Mouse (Mus musculus) lung, postnatal 25 days (tissue): ENCODE data around the gene Nkain1.

Source experiments
- DNase-seq: peaks from one replicate; pipeline ENCODE4 v3.0.0; 2022; ENCODE audit warnings: low spot score

The Nkain1 gene

GRCm38 (mm10) chr4:130550511-130550910 lies 23.5 kb downstream of the Nkain1 start:
- no peak for DNase-seq

GRCm38 (mm10) chr4:130549189-130549588 lies 24.8 kb downstream of the Nkain1 start:
- DNase-seq: no peak

DNA sequence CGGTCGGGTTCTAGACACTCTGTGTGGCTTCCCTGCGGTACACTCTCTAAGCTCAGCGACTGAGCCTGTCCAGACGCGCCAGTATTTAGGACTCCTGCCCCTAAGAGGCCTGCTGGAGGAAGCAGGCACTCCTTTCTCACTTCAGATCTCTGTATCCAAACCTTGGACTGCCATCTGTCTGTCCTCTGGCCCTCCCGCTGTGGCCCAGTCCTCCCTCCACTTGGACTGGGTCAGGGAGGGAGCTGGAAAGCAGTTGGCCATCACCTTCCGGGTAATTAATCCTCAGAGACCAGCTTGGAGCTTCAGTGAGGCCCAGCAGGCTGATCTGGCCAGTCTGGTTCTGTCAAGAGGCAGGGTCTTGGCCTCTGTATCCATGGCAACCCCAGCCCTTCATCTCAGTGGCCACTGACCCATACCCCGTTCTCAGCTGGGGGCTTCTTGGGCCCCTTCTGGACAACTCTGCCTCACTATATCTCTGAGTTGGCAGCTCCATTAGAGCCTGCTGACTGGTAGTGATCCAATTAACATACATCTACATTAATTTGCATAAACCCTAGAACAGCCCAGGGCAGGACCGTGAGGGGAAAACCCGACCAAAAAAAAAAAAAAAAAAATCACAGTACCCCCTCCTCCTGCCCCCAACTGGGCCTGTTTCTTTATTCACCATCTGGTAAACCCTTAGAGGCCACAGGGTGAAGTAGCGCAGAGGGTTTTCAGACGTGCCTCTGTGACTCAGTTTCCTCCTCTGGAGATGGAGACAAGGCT lies 27.0 kb downstream of the Nkain1 start:
- DNase-seq: no peak

GRCm38 (mm10) chr4:130544392-130544791 lies 29.6 kb downstream of the Nkain1 start:
- DNase-seq: no peak

DNA sequence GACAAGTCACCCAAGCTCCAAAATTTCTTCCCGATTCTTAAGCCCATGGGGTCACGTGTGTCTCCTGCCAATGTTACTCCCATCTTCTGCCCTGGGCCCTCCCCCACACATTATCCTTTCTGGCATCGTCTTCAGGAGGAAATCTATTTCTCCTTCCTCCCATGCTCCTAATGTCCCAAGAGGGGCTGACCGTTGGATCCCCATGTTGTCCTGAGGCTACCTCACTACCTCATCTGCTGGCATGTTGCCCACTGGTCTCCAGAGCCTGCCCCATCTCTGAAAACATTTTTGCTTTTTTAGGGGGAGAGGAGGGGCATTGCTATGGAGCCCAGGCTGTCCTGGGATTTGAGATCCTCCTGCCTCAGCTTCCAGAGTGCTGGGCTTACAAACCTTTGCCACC lies 30.9 kb downstream of the Nkain1 start:
- no peak for DNase-seq

GRCm38 (mm10) chr4:130540831-130541230 lies 33.1 kb downstream of the Nkain1 start:
- DNase-seq: no peak

DNA sequence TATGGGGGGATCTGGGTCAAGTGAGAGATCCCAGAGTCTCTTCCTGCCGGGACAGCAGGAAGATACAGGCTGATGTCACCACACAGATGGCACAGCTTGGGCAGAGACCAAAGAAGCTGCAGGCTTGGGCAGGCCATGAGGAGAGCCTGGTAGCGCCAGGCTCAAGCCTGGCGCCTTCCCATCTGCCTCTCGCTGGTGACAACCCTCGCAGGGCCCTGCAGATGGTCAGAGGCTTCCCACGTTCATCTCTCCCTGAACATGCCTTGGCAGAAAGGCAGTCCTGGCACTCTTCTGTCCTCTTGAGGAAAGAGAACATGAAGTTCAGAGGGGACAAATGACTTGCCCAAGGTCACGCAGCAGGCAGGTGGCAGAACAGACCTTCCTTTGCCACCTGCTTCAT lies 34.3 kb downstream of the Nkain1 start:
- DNase-seq: no peak

DNA sequence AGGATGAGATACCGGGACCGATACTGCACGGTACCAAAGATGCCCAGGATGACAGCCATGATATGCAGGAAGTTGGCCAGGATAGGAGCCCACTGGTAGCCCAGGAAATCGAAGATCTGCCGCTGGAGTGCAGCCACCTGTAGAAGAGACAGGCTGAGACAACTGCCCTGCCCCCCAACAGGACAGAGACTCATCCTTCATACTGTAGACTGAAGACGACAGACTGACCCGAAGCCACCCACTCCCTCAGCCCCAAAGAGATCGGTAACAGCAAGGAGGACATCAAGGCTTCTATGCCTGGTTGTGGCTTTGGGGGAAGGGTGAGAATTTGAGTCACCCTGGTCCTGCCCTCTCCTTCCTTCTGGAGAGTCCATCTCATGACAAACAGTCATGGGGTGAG lies 34.9 kb downstream of the Nkain1 start:
- no peak for DNase-seq

- no peak for DNase-seq
These were observed 36.6 kb downstream of the Nkain1 start for GRCm38 (mm10) chr4:130537371-130537770.

DNA sequence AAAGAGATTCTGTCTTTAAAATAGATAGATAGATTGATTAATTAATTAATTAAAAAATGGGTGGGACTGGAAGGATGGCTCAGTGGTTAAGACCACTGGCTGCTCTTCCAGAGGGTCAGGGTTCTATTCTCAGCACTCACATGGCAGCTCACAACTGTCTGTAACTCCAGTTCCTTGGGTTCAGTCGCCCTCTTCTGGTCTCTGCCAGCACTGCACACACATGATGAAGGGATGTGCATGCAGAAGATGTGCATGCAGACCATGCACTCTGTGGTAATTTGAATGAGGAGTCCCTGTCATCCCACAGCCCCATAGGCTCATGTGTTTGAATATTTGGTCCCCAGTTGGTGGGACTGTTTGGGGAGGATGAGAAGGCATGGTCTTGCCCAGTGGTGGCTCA lies 38.2 kb downstream of the Nkain1 start:
- no peak for DNase-seq

DNA sequence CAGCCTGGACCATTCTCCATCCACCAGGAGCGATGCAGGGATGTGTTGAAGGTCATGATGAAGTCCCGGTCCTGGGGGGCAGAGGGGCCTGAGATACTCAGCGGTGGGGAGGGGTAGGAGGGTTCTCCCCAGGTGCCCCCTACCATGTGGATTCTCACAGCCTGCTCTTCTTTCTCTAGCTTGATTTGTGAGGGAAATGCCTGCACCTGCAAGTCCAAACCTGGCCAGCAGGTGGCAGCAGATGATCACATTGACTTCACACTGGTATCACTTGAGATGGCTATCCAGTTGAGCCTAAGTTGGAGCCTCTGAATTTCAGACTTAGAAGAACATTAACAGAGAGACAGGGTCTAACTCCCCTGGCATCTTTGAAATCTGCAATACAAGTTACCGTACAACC lies 40.0 kb downstream of the Nkain1 start:
- DNase-seq: peak; percentile 79

DNA sequence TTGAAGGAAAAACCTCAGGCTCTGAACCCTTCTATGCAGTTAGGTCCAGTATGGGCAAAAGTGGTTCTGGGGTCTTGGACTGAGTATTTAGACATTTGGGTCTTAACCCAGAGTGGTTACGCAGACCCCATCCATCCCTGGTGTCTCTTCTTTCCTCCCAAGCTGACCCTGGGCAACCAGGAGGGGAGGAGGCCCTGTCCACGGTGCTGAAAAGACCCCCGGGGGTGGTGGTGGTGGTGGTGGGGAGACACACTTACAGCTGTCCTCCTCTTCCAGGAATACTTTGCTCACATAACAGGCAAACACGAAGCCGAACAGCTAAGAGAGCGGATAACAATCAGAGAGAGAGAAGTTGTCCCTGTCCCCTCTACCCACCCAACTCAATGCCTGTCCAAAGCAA lies 41.6 kb downstream of the Nkain1 start:
- no peak for DNase-seq

- peak; percentile 59 for DNase-seq
These were observed 42.2 kb downstream of the Nkain1 start for GRCm38 (mm10) chr4:130531645-130532280.

- DNase-seq: peak; percentile 38
These were observed 46.2 kb downstream of the Nkain1 start for GRCm38 (mm10) chr4:130527804-130528203.

GRCm38 (mm10) chr4:130525041-130525440 lies 48.9 kb downstream of the Nkain1 start:
- DNase-seq: no peak

DNA sequence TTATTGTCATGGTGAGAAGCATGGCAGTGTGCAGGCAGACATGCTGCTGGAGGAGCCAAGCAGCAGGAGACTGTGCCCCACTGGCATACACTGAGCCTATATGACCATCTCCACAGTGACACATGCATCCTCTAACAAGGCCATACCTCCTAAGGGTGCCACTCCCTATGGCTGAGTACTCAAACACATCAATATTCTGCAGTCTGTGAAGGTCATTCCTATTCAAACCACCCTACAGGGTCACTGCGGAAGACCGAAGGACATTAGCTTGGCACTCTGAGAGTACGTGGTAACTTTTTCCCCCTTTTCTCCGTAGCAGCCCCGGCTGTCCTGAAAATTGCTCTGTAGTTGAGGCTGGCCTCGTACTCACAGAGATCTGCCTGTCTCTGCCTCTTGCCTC lies 52.5 kb downstream of the Nkain1 start:
- no peak for DNase-seq

GRCm38 (mm10) chr4:130520482-130520851 lies 53.5 kb downstream of the Nkain1 start:
- no peak for DNase-seq

GRCm38 (mm10) chr4:130519567-130520481 lies 54.1 kb downstream of the Nkain1 start:
- DNase-seq: peak; percentile 96

GRCm38 (mm10) chr4:130516490-130516889 lies 57.5 kb downstream of the Nkain1 start:
- no peak for DNase-seq
